Mouse (Mus musculus) CH12.LX (cell line): ENCODE data around the gene Layn. TPM values are rescaled to one million over a fixed set of nuclear protein-coding genes. Genes with fewer than 3 reads are reported as not detected.

Source experiments
- DNase-seq: peaks from one replicate; pipeline ENCODE4 v3.0.0-alpha.2; 2013; ENCODE audit errors: extremely low read depth
- H3K27ac ChIP-seq: 2 replicates; pipeline ENCODE4 v1.5.1; 2012; ENCODE audit warnings: low read depth, mild to moderate bottlenecking, control low read depth, moderate library complexity; ENCODE audit not compliant: insufficient read depth
- H3K27me3 ChIP-seq: replicated peaks from 2 replicates; pipeline ENCODE3; 2012; ENCODE audit warnings: inconsistent platforms
- H3K36me3 ChIP-seq, 2 experiments: replicated peaks in 1 of 2; 2 replicates each; pipeline versions ENCODE3 to v1.6.1; 2012; ENCODE audit warnings: inconsistent platforms in 1 of 2, low read length in 1 of 2, mild to moderate bottlenecking in 1 of 2, mixed read lengths in 1 of 2, moderate library complexity in 1 of 2; ENCODE audit not compliant: control insufficient read depth in 1 of 2, insufficient read depth in 1 of 2
- H3K4me1 ChIP-seq, 2 experiments: 2 replicates each; pipeline ENCODE4 v1.6.1; 2012; ENCODE audit warnings: inconsistent platforms in 1 of 2, moderate library complexity in 1 of 2; ENCODE audit not compliant: insufficient read depth in 2 of 2, control insufficient read depth in 1 of 2
- H3K4me2 ChIP-seq: 2 replicates; pipeline ENCODE4 v1.6.1; 2012; ENCODE audit warnings: low read depth, mild to moderate bottlenecking, control low read depth; ENCODE audit not compliant: poor library complexity, insufficient read depth, severe bottlenecking
- H3K4me3 ChIP-seq, 3 experiments: fragments of 150-350 bp in 1 of 3; sonication (generic) in 1 of 3; replicated peaks in 1 of 3; 2 replicates each; pipeline versions ENCODE3 to v1.5.1; 2011 to 2012; ENCODE audit warnings: low read depth in 2 of 3, low read length in 2 of 3, mild to moderate bottlenecking in 2 of 3, moderate library complexity in 2 of 3, control low read depth in 1 of 3, improper control_type of control experiment in 1 of 3, inconsistent platforms in 1 of 3, mixed read lengths in 1 of 3; ENCODE audit not compliant: poor library complexity in 1 of 3
- H3K79me2 ChIP-seq: replicated peaks from 2 replicates; pipeline ENCODE4 v1.6.1; 2012; ENCODE audit warnings: mild to moderate bottlenecking, moderate library complexity; ENCODE audit not compliant: control insufficient read depth, poor library complexity, insufficient read depth, severe bottlenecking; ENCODE audit errors: extremely low read depth
- H3K9ac ChIP-seq: 2 replicates; pipeline ENCODE4 v1.6.1; 2012; ENCODE audit warnings: low read depth, mild to moderate bottlenecking, control low read depth, moderate library complexity; ENCODE audit not compliant: insufficient read depth
- H3K9me3 ChIP-seq: replicated peaks from 2 replicates; pipeline ENCODE3; 2012; ENCODE audit warnings: low read length, inconsistent platforms, mixed read lengths
- BHLHE40 ChIP-seq: IDR thresholded peaks from 2 replicates; pipeline ENCODE4 v1.6.1; 2011; ENCODE audit warnings: mild to moderate bottlenecking, low read depth, low read length, improper control_type of control experiment
- CHD1 ChIP-seq: IDR thresholded peaks from 2 replicates; pipeline ENCODE4 v1.6.1; 2012; ENCODE audit warnings: low read depth, low read length, improper control_type of control experiment, inconsistent platforms
- CHD2 ChIP-seq: IDR thresholded peaks from 2 replicates; pipeline ENCODE4 v1.6.1; 2011; ENCODE audit warnings: low read length, improper control_type of control experiment
- CTCF ChIP-seq, 2 experiments: IDR thresholded peaks in 1 of 2; conservative IDR thresholded peaks in 1 of 2; 2 replicates each; pipeline ENCODE4 v1.5.1; 2011 to 2012; ENCODE audit warnings: low read depth in 2 of 2, low read length in 2 of 2, improper control_type of control experiment in 1 of 2, inconsistent platforms in 1 of 2, mild to moderate bottlenecking in 1 of 2, moderate library complexity in 1 of 2
- E2F4 ChIP-seq: IDR thresholded peaks from 2 replicates; pipeline ENCODE4 v1.6.1; 2011; ENCODE audit warnings: low read depth, low read length, improper control_type of control experiment; ENCODE audit not compliant: insufficient replicate concordance
- ELF1 ChIP-seq: IDR thresholded peaks from 2 replicates; pipeline ENCODE4 v1.6.1; 2014; ENCODE audit warnings: low read depth, mild to moderate bottlenecking, inconsistent platforms, low read length, improper control_type of control experiment
- EP300 ChIP-seq: IDR thresholded peaks from 2 replicates; pipeline ENCODE4 v1.6.1; 2011; ENCODE audit warnings: low read length, improper control_type of control experiment
- ETS1 ChIP-seq: conservative IDR thresholded peaks from 2 replicates; pipeline ENCODE4 v1.6.1; 2012; ENCODE audit warnings: low read depth, mild to moderate bottlenecking, inconsistent platforms, low read length, improper control_type of control experiment, moderate library complexity
- GABPA ChIP-seq: IDR thresholded peaks from 2 replicates; pipeline ENCODE4 v1.6.1; 2012; ENCODE audit warnings: low read depth, low read length, improper control_type of control experiment, inconsistent platforms; ENCODE audit not compliant: insufficient replicate concordance
- HCFC1 ChIP-seq: IDR thresholded peaks from 2 replicates; pipeline ENCODE4 v1.6.1; 2012; ENCODE audit warnings: low read depth, mild to moderate bottlenecking, inconsistent platforms, low read length, improper control_type of control experiment
- IRF4 ChIP-seq: IDR thresholded peaks from 2 replicates; pipeline ENCODE4 v1.6.1; 2014; ENCODE audit warnings: low read depth, mild to moderate bottlenecking, inconsistent platforms, low read length, improper control_type of control experiment
- JUN ChIP-seq: IDR thresholded peaks from 2 replicates; pipeline ENCODE4 v1.6.1; 2011; ENCODE audit warnings: low read depth, mild to moderate bottlenecking, low read length, improper control_type of control experiment, moderate library complexity; ENCODE audit not compliant: insufficient read depth
- JUND ChIP-seq: conservative IDR thresholded peaks from 2 replicates; pipeline ENCODE4 v1.6.1; 2011; ENCODE audit warnings: low read depth, low read length, improper control_type of control experiment
- KAT2A ChIP-seq: IDR thresholded peaks from 2 replicates; pipeline ENCODE4 v1.6.1; 2012; ENCODE audit warnings: low read length, improper control_type of control experiment, inconsistent platforms; ENCODE audit not compliant: insufficient replicate concordance
- MAFK ChIP-seq: IDR thresholded peaks from 2 replicates; pipeline ENCODE4 v1.6.1; 2011; ENCODE audit warnings: low read length, improper control_type of control experiment; ENCODE audit not compliant: insufficient replicate concordance
- MAX ChIP-seq: IDR thresholded peaks from 2 replicates; pipeline ENCODE4 v1.6.1; 2011; ENCODE audit warnings: low read length, improper control_type of control experiment
- MAZ ChIP-seq: IDR thresholded peaks from 2 replicates; pipeline ENCODE4 v1.6.1; 2012; ENCODE audit warnings: low read depth, mild to moderate bottlenecking, inconsistent platforms, low read length, improper control_type of control experiment, moderate library complexity
- MEF2A ChIP-seq: IDR thresholded peaks from 2 replicates; pipeline ENCODE4 v1.6.1; 2014; ENCODE audit warnings: low read depth, mild to moderate bottlenecking, inconsistent platforms, low read length, improper control_type of control experiment, borderline replicate concordance
- MXI1 ChIP-seq: IDR thresholded peaks from 2 replicates; pipeline ENCODE4 v1.6.1; 2011; ENCODE audit warnings: mild to moderate bottlenecking, low read depth, low read length, improper control_type of control experiment
- MYC ChIP-seq: IDR thresholded peaks from 2 replicates; pipeline ENCODE4 v1.6.1; 2011; ENCODE audit warnings: low read depth, mild to moderate bottlenecking, improper control_type of control experiment, low read length
- NELFE ChIP-seq: IDR thresholded peaks from 2 replicates; pipeline ENCODE4 v1.6.1; 2011; ENCODE audit warnings: low read depth, low read length, improper control_type of control experiment
- NRF1 ChIP-seq: IDR thresholded peaks from 2 replicates; pipeline ENCODE4 v1.6.1; 2014; ENCODE audit warnings: low read depth, mild to moderate bottlenecking, inconsistent platforms, low read length, improper control_type of control experiment, moderate library complexity
- PAX5 ChIP-seq: IDR thresholded peaks from 2 replicates; pipeline ENCODE4 v1.6.1; 2012; ENCODE audit warnings: low read length, inconsistent platforms, mixed read lengths
- POLR2A ChIP-seq: IDR thresholded peaks from 2 replicates; pipeline ENCODE4 v1.6.1; 2011; ENCODE audit warnings: low read depth, mild to moderate bottlenecking, improper control_type of control experiment, low read length
- POLR2AphosphoS2 ChIP-seq: IDR thresholded peaks from 2 replicates; pipeline ENCODE4 v1.6.1; 2011; ENCODE audit warnings: low read depth, low read length, improper control_type of control experiment
- RAD21 ChIP-seq: IDR thresholded peaks from 2 replicates; pipeline ENCODE4 v1.6.1; 2011; ENCODE audit warnings: low read depth, mild to moderate bottlenecking, low read length, improper control_type of control experiment, moderate library complexity
- RCOR1 ChIP-seq: conservative IDR thresholded peaks from 2 replicates; pipeline ENCODE4 v1.6.1; 2012; ENCODE audit warnings: low read depth, mild to moderate bottlenecking, inconsistent platforms, low read length, improper control_type of control experiment
- SIN3A ChIP-seq: IDR thresholded peaks from 2 replicates; pipeline ENCODE4 v1.6.1; 2012; ENCODE audit warnings: low read length, improper control_type of control experiment, inconsistent platforms
- SMC3 ChIP-seq: IDR thresholded peaks from 2 replicates; pipeline ENCODE4 v1.6.1; 2011; ENCODE audit warnings: low read depth, low read length, improper control_type of control experiment
- TBP ChIP-seq: conservative IDR thresholded peaks from 2 replicates; pipeline ENCODE4 v1.6.1; 2011; ENCODE audit warnings: low read depth, low read length, improper control_type of control experiment
- TCF12 ChIP-seq: IDR thresholded peaks from 2 replicates; pipeline ENCODE4 v1.6.1; 2014; ENCODE audit warnings: low read depth, mild to moderate bottlenecking, inconsistent platforms, low read length, improper control_type of control experiment
- UBTF ChIP-seq: IDR thresholded peaks from 2 replicates; pipeline ENCODE4 v1.6.1; 2012; ENCODE audit warnings: low read depth, mild to moderate bottlenecking, inconsistent platforms, low read length, improper control_type of control experiment, moderate library complexity
- USF1 ChIP-seq: IDR thresholded peaks from 2 replicates; pipeline ENCODE4 v1.6.1; 2014; ENCODE audit warnings: low read depth, mild to moderate bottlenecking, inconsistent platforms, low read length, improper control_type of control experiment
- USF2 ChIP-seq: conservative IDR thresholded peaks from 2 replicates; pipeline ENCODE4 v1.6.1; 2011; ENCODE audit warnings: low read depth, low read length, improper control_type of control experiment
- ZC3H11A ChIP-seq: IDR thresholded peaks from 2 replicates; pipeline ENCODE4 v1.6.1; 2012; ENCODE audit warnings: low read depth, mild to moderate bottlenecking, inconsistent platforms, low read length, improper control_type of control experiment
- ZKSCAN1 ChIP-seq: IDR thresholded peaks from 2 replicates; pipeline ENCODE4 v1.6.1; 2012; ENCODE audit warnings: low read depth, inconsistent platforms, low read length, improper control_type of control experiment, borderline replicate concordance
- ZMIZ1 ChIP-seq: IDR thresholded peaks from 2 replicates; pipeline ENCODE4 v1.6.1; 2012; ENCODE audit warnings: low read depth, mild to moderate bottlenecking, inconsistent platforms, low read length, improper control_type of control experiment
- ZNF384 ChIP-seq: IDR thresholded peaks from 2 replicates; pipeline ENCODE4 v1.6.1; 2012; ENCODE audit warnings: low read depth, low read length, improper control_type of control experiment, inconsistent platforms
- dilution Hi-C: fragments of 300-500 bp; cut with MboI; formaldehyde crosslinking; loops from 2 replicates; pipeline ENCODE4 v1.14.3; 2020; ENCODE audit warnings: low sequenced_read_pairs; ENCODE audit not compliant: extremely low pct_unique_long_range_greater_than_20kb, extremely low pct_ligation_motif_present
- in situ Hi-C: fragments of 300-500 bp; cut with MboI; formaldehyde crosslinking; loops from 3 replicates; pipeline ENCODE4 v1.14.3; 2019; ENCODE audit warnings: low sequenced_read_pairs, low pct_ligation_motif_present, low pct_unique_long_range_greater_than_20kb, mixed read lengths
- polyA plus RNA-seq: library from polyadenylated mRNA; unstranded; fragments of >175 nt; gene quantifications from 2 replicates; pipeline ENCODE4 v1.2.1, GENCODE M21; 2012; ENCODE audit warnings: low read depth; ENCODE audit not compliant: insufficient read length
- total RNA-seq, 2 experiments: library from RNA; depleted of rRNA; stranded (reverse); fragments of 300-350 nt in 1 of 2; fragments of >200 nt in 1 of 2; gene quantifications; 2 replicates each; pipeline ENCODE4 v1.2.3; 2012 to 2014

Gene Layn
- total and polyA plus RNA-seq, 3 experiments, result not detected

- TF ChIP-seq USF2, result no peak
- TF ChIP-seq POLR2A, result peak; percentile 79
- no peak for TF ChIP-seq HCFC1
- peak; percentile 64 for TF ChIP-seq TCF12
- TF ChIP-seq JUND, result no peak
- TF ChIP-seq E2F4, result peak; percentile 56; the same call in 1 of the 2 replicates
- no peak for TF ChIP-seq CHD2
- peak in 1 of 2 experiments; percentile 96; a peak in 2 of 4 replicates for TF ChIP-seq CTCF (conservative IDR thresholded peaks at IDR 0.05 in 1 of 2, IDR thresholded peaks at IDR 0.05 in 1 of 2; ENCODE audit: low read depth in 2 of 2, low read length in 2 of 2)
- TF ChIP-seq ZMIZ1, result peak; percentile 76
- TF ChIP-seq NRF1, result peak; percentile 46; the same call in 1 of the 2 replicates
- peak; percentile 91 for TF ChIP-seq RAD21
- TF ChIP-seq SIN3A, result peak; percentile 56
- TF ChIP-seq ETS1, result no peak
- TF ChIP-seq KAT2A, result no peak
- no peak for TF ChIP-seq CHD1
- no peak for TF ChIP-seq TBP
- TF ChIP-seq SMC3, result peak; percentile 92
- no peak for TF ChIP-seq MYC
- no peak for TF ChIP-seq USF1
- TF ChIP-seq MAZ, result no peak; the same call in none of the 2 replicates
- peak; percentile 85 for TF ChIP-seq MXI1
- no peak for TF ChIP-seq POLR2AphosphoS2
- TF ChIP-seq PAX5, result no peak
- TF ChIP-seq RCOR1, result no peak
- TF ChIP-seq ELF1, result peak; percentile 57; the same call in 1 of the 2 replicates
- no peak for TF ChIP-seq JUN
- TF ChIP-seq MAFK, result no peak
- peak; percentile 77 for TF ChIP-seq NELFE
- no peak for TF ChIP-seq BHLHE40
- TF ChIP-seq UBTF, result peak; percentile 90
- TF ChIP-seq GABPA, result no peak
- TF ChIP-seq MAX, result no peak
- no peak for TF ChIP-seq IRF4
- TF ChIP-seq MEF2A, result no peak
- TF ChIP-seq EP300, result no peak
- no peak for TF ChIP-seq ZKSCAN1
- TF ChIP-seq ZNF384, result peak; percentile 54
- TF ChIP-seq ZC3H11A, result peak; percentile 32
- dilution Hi-C loops (no loop called here), in situ Hi-C loops (loop anchor here (5.0 kb wide), 1 partner anchor 157 kb away; no protein-coding TSS in a partner anchor)
- H3K27me3 ChIP-seq, result no peaks in the 10 kb centered on the region
- H3K9ac ChIP-seq, result peak within 1 kb of the TSS; percentile 71
- peak within 1 kb of the TSS; percentile 80 for H3K27ac ChIP-seq
- H3K79me2 ChIP-seq, result peaks cover 14% of the 10 kb centered on the region
- peak within 1 kb of the TSS; percentile 77 to 99 (median 82) for H3K4me3 ChIP-seq
- DNase-seq, result peak; percentile 90
- H3K9me3 ChIP-seq, result no peaks in the 10 kb centered on the region
- H3K36me3 ChIP-seq, result no peaks in the 10 kb centered on the region
- H3K4me2 ChIP-seq, result peak within 1 kb of the TSS; percentile 83
- H3K4me1 ChIP-seq, result peaks cover 0 to 12% of the 10 kb centered on the region in 2 experiments; a peak in 2 of 4 replicates
Observed at GRCm38 (mm10) chr9:51008841-51009655, 67.8 kb downstream of the Layn start, which contains the start of gene Sik2. Sik2 (minus strand) TSS chr9:51009073.
